Mouse (Mus musculus) frontal cortex, adult 2 months (tissue): ENCODE measurements at regions not wholly inside any gene's neighbourhood (a gene's known extent, or its start where the extent isn't known, plus 50 kb on each side); places are given as distances from the start of the nearest gene placed in this dataset.

Experiments used
- DNase-seq, 2 experiments: peaks; one replicate each; pipeline ENCODE4 v3.0.0; 2022; ENCODE audit warnings: low spot score in 1 of 2; ENCODE audit errors: extremely low spot score in 1 of 2

DNA sequence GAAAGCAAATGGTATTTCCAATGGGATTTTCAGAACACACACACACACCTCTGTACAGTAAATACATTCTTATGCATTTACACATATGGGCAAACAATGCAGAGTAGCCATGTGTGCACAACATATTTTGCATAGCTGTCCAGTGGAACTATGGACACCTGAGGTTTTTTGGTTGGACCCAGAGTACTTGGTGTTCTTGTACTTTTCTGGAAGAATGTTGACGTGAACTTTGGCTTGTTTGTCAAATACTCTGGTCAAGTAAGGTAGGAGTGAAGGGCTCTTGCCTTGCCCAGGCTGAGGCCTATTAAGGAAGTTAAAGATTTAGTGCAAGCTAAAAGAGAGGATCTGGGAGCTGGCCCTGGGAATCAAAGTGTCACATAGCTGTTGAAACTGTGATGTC is 485.2 kb downstream of the Klf5 start:
- DNase-seq, result no peak

DNA sequence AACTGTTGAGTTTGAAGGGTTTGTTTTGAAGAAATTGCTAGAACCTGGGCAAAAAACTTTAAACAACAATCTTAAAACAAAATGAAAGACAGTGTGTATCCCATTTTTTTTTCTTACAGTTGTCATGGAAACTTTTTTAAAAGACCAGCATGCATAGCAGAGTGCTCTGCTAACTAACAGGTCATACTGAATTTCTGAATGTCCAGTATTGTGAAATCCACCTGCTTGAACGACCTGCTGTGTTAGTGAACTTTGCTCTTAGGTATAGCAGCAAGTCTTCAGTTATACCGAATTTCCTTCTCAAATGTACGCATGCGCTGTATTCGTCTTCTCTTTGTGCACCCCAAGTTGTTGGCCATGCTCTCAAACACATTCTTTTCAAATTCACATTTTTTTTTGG is 486.6 kb downstream of the Klf5 start:
- no peak for DNase-seq

DNA sequence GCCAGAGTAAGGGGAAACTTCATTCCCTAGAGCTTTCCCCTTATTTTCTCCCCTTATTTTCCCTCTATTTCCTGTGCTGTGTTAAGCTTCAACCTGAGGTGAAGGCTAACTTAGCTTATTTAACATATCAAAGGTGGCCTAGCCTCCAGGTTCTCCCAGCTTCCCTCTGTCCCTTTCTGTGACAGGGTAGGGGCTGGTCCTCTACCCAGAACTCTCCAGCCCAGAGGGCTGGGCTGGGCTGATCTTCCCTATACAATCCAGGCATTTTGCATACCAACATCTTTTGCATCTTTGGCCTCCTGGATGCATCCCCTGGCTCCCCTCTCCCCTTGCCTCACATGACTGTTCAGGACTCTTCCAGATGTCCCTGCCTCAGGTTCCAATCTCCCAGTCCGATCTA is 487.9 kb downstream of the Klf5 start:
- DNase-seq, result no peak

GRCm38 (mm10) chr14:99788185-99788584 is 489.7 kb downstream of the Klf5 start:
- no peak for DNase-seq

DNA sequence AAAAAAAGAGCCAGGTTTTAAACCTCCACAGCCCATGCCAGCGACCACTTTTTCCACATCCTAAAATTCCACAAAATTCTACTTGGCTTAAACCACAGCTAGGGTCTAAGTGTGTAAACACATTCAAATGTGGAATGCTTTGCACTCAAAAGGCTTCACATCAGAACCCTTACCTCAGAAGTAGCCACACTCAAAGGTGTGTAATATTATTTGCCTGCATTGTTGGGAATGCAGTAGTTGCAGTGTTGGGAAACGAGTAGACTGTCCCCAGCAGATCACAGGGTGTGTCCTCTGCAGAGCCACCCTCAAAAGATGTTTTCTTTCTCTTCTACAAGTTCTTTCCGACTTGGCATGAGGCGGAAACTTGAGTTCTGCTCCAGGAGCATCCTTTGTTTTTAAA is 488.2 kb downstream of the Klf12 start:
- DNase-seq, result no peak

DNA sequence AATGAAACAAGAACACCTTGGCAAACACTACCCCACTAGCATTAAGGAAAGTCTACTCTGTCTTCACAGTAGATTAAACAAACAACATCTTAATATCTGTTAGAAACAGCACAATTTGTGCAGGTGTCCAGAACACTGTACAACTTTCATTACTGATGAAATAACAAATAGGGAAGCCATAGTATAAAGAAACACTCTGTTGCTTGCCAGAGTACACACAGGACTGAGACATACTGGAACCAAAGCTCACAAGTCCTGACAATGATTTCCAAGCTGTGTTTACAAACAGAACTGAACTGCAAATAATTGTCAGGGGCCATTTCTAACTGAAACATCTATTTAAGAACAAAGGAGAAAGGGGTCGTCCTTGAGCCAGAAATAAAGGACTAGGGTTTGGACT is 478.4 kb downstream of the Klf12 start:
- DNase-seq, result no peak

GRCm38 (mm10) chr14:99806599-99806998 is 477.9 kb downstream of the Klf12 start:
- no peak for DNase-seq

DNA sequence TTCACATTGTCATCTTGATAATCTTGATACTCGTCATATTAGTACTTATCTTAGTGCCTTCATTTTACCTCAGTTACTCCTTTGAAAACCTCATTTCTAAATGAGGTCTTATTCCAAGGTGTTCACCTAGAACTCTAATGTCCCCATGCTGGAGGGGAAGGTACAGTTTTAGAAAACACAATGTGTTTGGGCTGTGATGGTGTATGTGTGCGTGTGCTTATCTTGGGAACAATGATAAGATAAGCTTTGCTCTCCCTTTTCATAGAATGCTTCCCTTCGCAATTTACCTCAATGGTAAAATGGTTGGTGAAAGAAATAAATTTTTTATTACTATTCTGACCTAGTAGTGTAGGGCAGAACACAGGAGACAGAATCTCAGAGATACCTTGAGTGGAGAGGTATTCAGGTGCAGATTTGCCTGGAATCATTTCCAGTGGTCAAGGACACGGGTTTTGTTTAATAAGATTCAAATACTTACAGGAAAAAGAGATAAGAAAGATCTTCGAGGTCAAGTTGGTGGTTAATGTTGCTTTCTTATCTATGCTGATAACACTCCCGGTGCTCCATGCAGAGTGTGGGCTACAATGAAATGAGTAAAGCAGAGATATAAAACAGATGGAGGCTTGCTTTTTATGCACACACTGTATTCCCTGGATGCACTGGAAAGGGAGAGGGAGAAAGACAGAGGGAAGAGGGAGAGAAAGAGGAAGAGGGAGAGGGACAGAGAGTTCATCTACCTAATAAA is 471.6 kb downstream of the Klf12 start:
- no peak for DNase-seq
